Mouse (Mus musculus) liver (tissue): ENCODE results near the gene Psma6.

ENCODE experiments used
- DNase-seq: peaks from one replicate; pipeline ENCODE4 v3.0.0-alpha.2; 2020; ENCODE audit warnings: mixed read lengths

Gene Psma6

DNA sequence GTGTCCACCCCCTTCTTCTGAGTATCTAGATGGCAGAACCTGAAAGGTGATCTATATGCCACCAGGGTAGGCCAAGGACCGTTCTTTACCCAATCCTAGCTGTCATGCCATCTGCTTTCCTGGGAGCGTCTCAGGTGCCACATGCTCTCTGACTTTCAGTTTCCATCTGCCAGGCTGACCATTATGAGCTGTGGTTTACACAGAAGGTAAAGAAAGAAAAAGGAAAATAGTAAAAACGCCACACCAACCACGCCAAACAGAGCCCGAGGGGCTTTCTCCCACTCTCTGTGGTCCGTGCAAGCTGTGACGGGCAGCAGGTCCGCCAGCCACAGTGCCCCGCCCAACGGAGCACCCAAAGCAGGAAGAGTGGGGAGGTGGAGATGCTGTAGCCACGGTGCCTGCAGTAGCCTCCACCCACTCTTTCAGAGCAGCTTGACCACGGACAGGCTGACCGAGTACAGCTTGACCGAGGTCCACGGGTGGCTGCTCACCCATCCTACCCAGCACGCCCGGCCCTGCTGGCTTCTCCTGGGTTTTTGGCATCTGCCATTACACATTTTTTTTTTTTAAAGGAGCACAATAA is 81.5 kb downstream of the Psma6 start:
- no peak for DNase-seq

DNA sequence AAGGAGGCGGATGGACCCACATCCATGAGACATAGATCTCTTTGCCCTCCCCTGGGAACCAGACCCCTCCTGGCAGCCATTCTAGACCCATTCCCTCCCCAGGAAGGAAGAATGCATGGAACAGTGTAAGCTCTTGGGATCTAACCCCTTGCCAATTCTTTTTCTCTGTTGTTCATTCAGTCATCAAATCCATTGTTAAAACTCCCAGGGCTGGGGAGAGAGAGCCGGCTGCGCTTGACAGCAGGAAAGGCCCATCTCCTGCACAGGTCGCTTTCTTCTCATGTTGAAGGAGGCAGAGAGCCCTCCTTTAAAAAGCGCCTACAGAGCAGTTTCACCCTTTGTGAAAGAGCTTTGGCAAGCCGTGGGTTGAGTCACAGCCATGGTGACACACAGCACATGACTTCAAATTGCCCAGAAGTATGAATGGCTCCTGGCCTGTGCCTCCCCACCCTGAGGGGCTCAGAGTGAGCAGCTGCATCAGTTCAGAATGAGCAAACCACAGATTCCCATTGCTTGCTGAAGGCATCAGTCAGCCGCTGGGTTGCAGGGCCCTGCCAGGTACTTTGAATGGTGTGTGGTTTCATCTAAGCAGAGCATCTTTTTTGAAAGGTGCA is 82.2 kb downstream of the Psma6 start:
- DNase-seq: no peak

DNA sequence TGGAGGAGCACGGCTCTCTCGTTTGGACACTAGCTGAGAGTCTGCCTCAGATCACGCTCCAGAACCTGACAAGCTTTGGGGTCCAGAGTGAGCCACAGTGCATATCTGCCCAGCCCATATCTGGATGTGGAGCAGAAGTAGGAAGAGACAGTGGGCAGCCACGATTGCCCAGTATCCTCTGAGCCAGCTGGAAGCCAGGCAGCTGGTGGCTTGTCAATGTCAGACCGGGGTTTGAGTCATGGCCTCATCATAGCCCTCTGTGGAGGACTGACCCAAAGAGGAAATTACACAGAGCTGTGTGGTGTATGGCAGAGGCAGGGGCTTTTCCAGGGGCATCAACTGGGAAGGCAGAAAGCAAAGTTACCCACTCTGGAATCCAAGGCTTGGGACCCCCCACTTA is 82.8 kb downstream of the Psma6 start:
- DNase-seq: no peak

GRCm38 (mm10) chr12:55467331-55468180 is 83.5 kb downstream of the Psma6 start:
- DNase-seq: no peak
